26 mouse cellular contexts compared by ENCODE assay signal in genomic region chr1:188085116-188085879, GRCm38 (mm10).
DNase-seq lines count a peak whose midpoint lies in the region; ATAC-seq and TF ChIP-seq lines count a peak whose summit lies in the region.
"Had no signal": no experiment of that assay in that cellular context is flagged by ENCODE, and none has a peak within 500 bp of the region (broad histone marks: within the 10 kb centered on the region; RNA-seq: fewer than 3 reads in every experiment).

No protein-coding gene starts in this region.

- no peak for TF ChIP-seq EP300 in heart, postnatal 0 days (IDR thresholded peaks at IDR 0.05; ENCODE audit: low read depth)

- H3K27me3 ChIP-seq in heart, postnatal 0 days (ENCODE audit: control insufficient read depth, insufficient read depth, low read length) = no peaks in the 10 kb centered on the region
- H3K27me3 ChIP-seq in midbrain, embryonic 14.5 days (ENCODE audit: control insufficient read depth, insufficient read depth, low read length) = no peaks in the 10 kb centered on the region
- no peaks in the 10 kb centered on the region for H3K27me3 ChIP-seq in midbrain, embryonic 10.5 days (ENCODE audit: low read depth, poor library complexity, severe bottlenecking)
- no peaks in the 10 kb centered on the region for H3K27me3 ChIP-seq in forebrain, embryonic 13.5 days
- H3K27me3 ChIP-seq: embryonic facial prominence, embryonic 12.5 days; stomach, embryonic 15.5 days had no signal

- 0 out of 2 replicates have a peak, but pooled peaks have one; percentile 9 for TF ChIP-seq CTCF in heart, postnatal 0 days (IDR thresholded peaks at IDR 0.05; ENCODE audit: low read depth)

- 61% methylated on average over 13 of the region's 13 CpGs for WGBS in heart, postnatal 0 days
- 27% methylated on average over 13 of the region's 13 CpGs for whole genome bisulfite sequencing in midbrain, embryonic 14.5 days
- WGBS in midbrain, embryonic 10.5 days = 68% methylated on average over 13 of the region's 13 CpGs
- 36% methylated on average over 13 of the region's 13 CpGs for WGBS in forebrain, embryonic 13.5 days

- H3K4me3 ChIP-seq in heart, postnatal 0 days (ENCODE audit: low read depth, low read length) = no peak overlapping the region
- H3K4me3 ChIP-seq in midbrain, embryonic 14.5 days (replicated peaks; ENCODE audit: low read depth, low read length) = no peak overlapping the region
- no peak overlapping the region for H3K4me3 ChIP-seq in midbrain, embryonic 10.5 days
- no peak overlapping the region for H3K4me3 ChIP-seq in forebrain, embryonic 13.5 days
- H3K4me3 ChIP-seq: embryonic facial prominence, embryonic 12.5 days; erythroblast, embryonic 14.5 days; heart, adult 2 months; left cerebral cortex, adult 2 months; stomach, embryonic 15.5 days had no signal

- H3K9ac ChIP-seq in heart, postnatal 0 days (replicated peaks; ENCODE audit: low read depth, low read length) = no peak overlapping the region
- H3K9ac ChIP-seq in midbrain, embryonic 14.5 days (replicated peaks; ENCODE audit: low read length) = no peak overlapping the region
- no peak overlapping the region; the same call in 1 of the 2 replicates for H3K9ac ChIP-seq in forebrain, embryonic 13.5 days
- H3K9ac ChIP-seq: embryonic facial prominence, embryonic 12.5 days; stomach, embryonic 15.5 days had no signal

- DNase-seq in heart, postnatal 0 days (ENCODE audit: low spot score) = no peak
- DNase-seq in heart, adult 11 months = no peak
- peak; percentile 24 for DNase-seq in midbrain, embryonic 14.5 days
- no peak for DNase-seq in midbrain, embryonic 10.5 days (ENCODE audit: low spot score)
- no peak for DNase-seq in cerebellum, postnatal 4 days (ENCODE audit: low spot score in 2 of 2)
- DNase-seq in cerebellum, postnatal 36 days = no peak
- no peak for DNase-seq in yolk sac, embryonic 10.5 days (ENCODE audit: low spot score)
- DNase-seq: cerebellum, adult 11 months; cerebellum, postnatal 25 days; gastrocnemius, postnatal 14 days; heart, adult 2 months; heart, postnatal 4 days; kidney, adult 8-10 months; kidney, postnatal 25 days; layer of hippocampus, adult 9-11 months; lung, adult 18-20 months; lung, postnatal 4 days; thymus, adult 2 months had no signal

- H3K36me3 ChIP-seq in heart, postnatal 0 days (replicated peaks; ENCODE audit: control insufficient read depth, insufficient read depth, low read length) = peaks cover 4% of the 10 kb centered on the region; the same call in 1 of the 2 replicates
- no peaks in the 10 kb centered on the region for H3K36me3 ChIP-seq in midbrain, embryonic 14.5 days (ENCODE audit: control insufficient read depth, insufficient read depth, low read length)
- no peaks in the 10 kb centered on the region for H3K36me3 ChIP-seq in midbrain, embryonic 10.5 days
- no peaks in the 10 kb centered on the region for H3K36me3 ChIP-seq in forebrain, embryonic 13.5 days (ENCODE audit: poor library complexity, severe bottlenecking)
- H3K36me3 ChIP-seq: embryonic facial prominence, embryonic 12.5 days; G1E; stomach, embryonic 15.5 days had no signal

- no peak for ATAC-seq in heart, postnatal 0 days (ENCODE audit: insufficient read depth, low read depth)
- ATAC-seq in midbrain, embryonic 14.5 days (ENCODE audit: low FRiP score, low TSS enrichment) = no peak
- ATAC-seq in forebrain, embryonic 13.5 days = peak; percentile 89
- ATAC-seq: activated CD4-positive, CD25-positive, alpha-beta regulatory T cell, adult 4 months had no signal

- H3K27ac ChIP-seq in heart, postnatal 0 days (ENCODE audit: low read depth) = no peak overlapping the region
- H3K27ac ChIP-seq in midbrain, embryonic 14.5 days (replicated peaks; ENCODE audit: low read depth, low read length) = no peak overlapping the region
- no peak overlapping the region for H3K27ac ChIP-seq in midbrain, embryonic 10.5 days (replicated peaks)
- peak overlapping the region; percentile 57 for H3K27ac ChIP-seq in forebrain, embryonic 13.5 days
- H3K27ac ChIP-seq: embryonic facial prominence, embryonic 12.5 days; heart, adult 2 months; left cerebral cortex, adult 2 months; stomach, embryonic 15.5 days had no signal

- H3K4me2 ChIP-seq in heart, postnatal 0 days (ENCODE audit: low read depth, low read length) = no peak overlapping the region
- no peak overlapping the region for H3K4me2 ChIP-seq in midbrain, embryonic 14.5 days (ENCODE audit: low read length)
- H3K4me2 ChIP-seq in forebrain, embryonic 13.5 days = peak overlapping the region; percentile 20
- H3K4me2 ChIP-seq: embryonic facial prominence, embryonic 12.5 days; liver, embryonic 11.5 days; stomach, embryonic 15.5 days had no signal

- H3K9me3 ChIP-seq in heart, postnatal 0 days (replicated peaks; ENCODE audit: control insufficient read depth, low read length) = no peaks in the 10 kb centered on the region
- no peaks in the 10 kb centered on the region for H3K9me3 ChIP-seq in midbrain, embryonic 14.5 days (ENCODE audit: control insufficient read depth, low read length)
- H3K9me3 ChIP-seq in midbrain, embryonic 10.5 days (replicated peaks) = no peaks in the 10 kb centered on the region
- H3K9me3 ChIP-seq in forebrain, embryonic 13.5 days (replicated peaks) = no peaks in the 10 kb centered on the region
- H3K9me3 ChIP-seq: embryonic facial prominence, embryonic 12.5 days; stomach, embryonic 15.5 days had no signal

- H3K4me1 ChIP-seq in heart, postnatal 0 days (ENCODE audit: control insufficient read depth, insufficient read depth) = peaks cover 3% of the 10 kb centered on the region; the same call in 1 of the 2 replicates
- peaks cover 6% of the 10 kb centered on the region; the same call in 1 of the 2 replicates for H3K4me1 ChIP-seq in midbrain, embryonic 14.5 days (ENCODE audit: control insufficient read depth, insufficient read depth, low read length)
- H3K4me1 ChIP-seq in midbrain, embryonic 10.5 days = peaks cover 63% of the 10 kb centered on the region
- H3K4me1 ChIP-seq in forebrain, embryonic 13.5 days = peaks cover 57% of the 10 kb centered on the region
- H3K4me1 ChIP-seq: embryonic facial prominence, embryonic 12.5 days; stomach, embryonic 15.5 days had no signal
